Mouse (Mus musculus): ENCODE results near the gene Tmem63b. TPM values are rescaled to one million over a fixed set of nuclear protein-coding genes. Genes with fewer than 3 reads are reported as not detected.

The Tmem63b gene
- polyA plus RNA-seq, 1 experiment, result 119 TPM

GRCm38 (mm10) chr17:45684667-45685131 is 2.0 kb downstream of the Tmem63b start:
- Histone ChIP-seq H3K4me3 (ENCODE audit: control insufficient read depth, insufficient read depth, low read length) (peak overlapping the region; percentile 78), H3K4me1 (replicated peaks; ENCODE audit: control insufficient read depth, insufficient read depth, low read length) (peaks cover 16% of the 10 kb centered on the region), H3K27me3 (ENCODE audit: control insufficient read depth, insufficient read depth, low read length) (no peaks in the 10 kb centered on the region), H3K36me3 (ENCODE audit: control insufficient read depth, insufficient read depth, low read length) (no peaks in the 10 kb centered on the region), H3K27ac (ENCODE audit: control insufficient read depth, insufficient read depth, low read length) (no peak overlapping the region)
- TF ChIP-seq POLR2A (IDR thresholded peaks at IDR 0.05; ENCODE audit: control insufficient read depth, extremely low read depth, insufficient read depth, low read length, poor library complexity), result no peak
- no peak for TF ChIP-seq CTCF (IDR thresholded peaks at IDR 0.05; ENCODE audit: borderline replicate concordance, control insufficient read depth, extremely low read depth, insufficient read depth, low read length, poor library complexity)
- WGBS, result 71% methylated on average over 14 of the region's 14 CpGs
- DNase-seq, result peak; percentile 11

GRCm38 (mm10) chr17:45682843-45683242 is 3.9 kb downstream of the Tmem63b start:
- DNase-seq, result no peak
- Histone ChIP-seq H3K4me3 (ENCODE audit: control insufficient read depth, insufficient read depth, low read length) (no peak overlapping the region), H3K27me3 (ENCODE audit: control insufficient read depth, insufficient read depth, low read length) (no peaks in the 10 kb centered on the region), H3K4me1 (replicated peaks; ENCODE audit: control insufficient read depth, insufficient read depth, low read length) (peaks cover 16% of the 10 kb centered on the region), H3K27ac (ENCODE audit: control insufficient read depth, insufficient read depth, low read length) (no peak overlapping the region), H3K36me3 (ENCODE audit: control insufficient read depth, insufficient read depth, low read length) (no peaks in the 10 kb centered on the region)
- no peak for TF ChIP-seq CTCF (IDR thresholded peaks at IDR 0.05; ENCODE audit: borderline replicate concordance, control insufficient read depth, extremely low read depth, insufficient read depth, low read length, poor library complexity)
- TF ChIP-seq POLR2A (IDR thresholded peaks at IDR 0.05; ENCODE audit: control insufficient read depth, extremely low read depth, insufficient read depth, low read length, poor library complexity), result no peak
- whole genome bisulfite sequencing, result 78% methylated on average over 4 of the region's 4 CpGs

GRCm38 (mm10) chr17:45681588-45681987 is 5.1 kb downstream of the Tmem63b start:
- TF ChIP-seq CTCF (IDR thresholded peaks at IDR 0.05; ENCODE audit: borderline replicate concordance, control insufficient read depth, extremely low read depth, insufficient read depth, low read length, poor library complexity), result no peak
- TF ChIP-seq POLR2A (IDR thresholded peaks at IDR 0.05; ENCODE audit: control insufficient read depth, extremely low read depth, insufficient read depth, low read length, poor library complexity), result no peak
- Histone ChIP-seq H3K4me1 (replicated peaks; ENCODE audit: control insufficient read depth, insufficient read depth, low read length) (peaks cover 9% of the 10 kb centered on the region), H3K27ac (ENCODE audit: control insufficient read depth, insufficient read depth, low read length) (no peak overlapping the region), H3K4me3 (ENCODE audit: control insufficient read depth, insufficient read depth, low read length) (no peak overlapping the region), H3K27me3 (ENCODE audit: control insufficient read depth, insufficient read depth, low read length) (no peaks in the 10 kb centered on the region), H3K36me3 (ENCODE audit: control insufficient read depth, insufficient read depth, low read length) (no peaks in the 10 kb centered on the region)
- 100% methylated on average over 1 of the region's 1 CpGs for WGBS
- DNase-seq, result no peak

- Histone ChIP-seq H3K27me3 (ENCODE audit: control insufficient read depth, insufficient read depth, low read length) (no peaks in the 10 kb centered on the region), H3K4me3 (ENCODE audit: control insufficient read depth, insufficient read depth, low read length) (no peak overlapping the region), H3K4me1 (replicated peaks; ENCODE audit: control insufficient read depth, insufficient read depth, low read length) (peaks cover 9% of the 10 kb centered on the region), H3K27ac (ENCODE audit: control insufficient read depth, insufficient read depth, low read length) (no peak overlapping the region), H3K36me3 (ENCODE audit: control insufficient read depth, insufficient read depth, low read length) (no peaks in the 10 kb centered on the region)
- DNase-seq, result no peak
- TF ChIP-seq POLR2A (IDR thresholded peaks at IDR 0.05; ENCODE audit: control insufficient read depth, extremely low read depth, insufficient read depth, low read length, poor library complexity) (no peak), CTCF (IDR thresholded peaks at IDR 0.05; ENCODE audit: borderline replicate concordance, control insufficient read depth, extremely low read depth, insufficient read depth, low read length, poor library complexity) (no peak)
- WGBS, result 81% methylated on average over 8 of the region's 8 CpGs
These were observed 6.2 kb downstream of the Tmem63b start for GRCm38 (mm10) chr17:45680391-45680980.

GRCm38 (mm10) chr17:45678106-45678505 is 8.6 kb downstream of the Tmem63b start:
- no peak overlapping the region for H3K4me3 ChIP-seq (ENCODE audit: control insufficient read depth, insufficient read depth, low read length)
- peak; percentile 76 for DNase-seq
- H3K27me3 ChIP-seq (ENCODE audit: control insufficient read depth, insufficient read depth, low read length), result no peaks in the 10 kb centered on the region
- TF ChIP-seq CTCF (IDR thresholded peaks at IDR 0.05; ENCODE audit: borderline replicate concordance, control insufficient read depth, extremely low read depth, insufficient read depth, low read length, poor library complexity) (peak; percentile 76; the same call in 1 of the 2 replicates), POLR2A (IDR thresholded peaks at IDR 0.05; ENCODE audit: control insufficient read depth, extremely low read depth, insufficient read depth, low read length, poor library complexity) (no peak)
- 47% methylated on average over 7 of the region's 7 CpGs for WGBS
- H3K36me3 ChIP-seq (ENCODE audit: control insufficient read depth, insufficient read depth, low read length), result peaks cover 6% of the 10 kb centered on the region
- H3K4me1 ChIP-seq (replicated peaks; ENCODE audit: control insufficient read depth, insufficient read depth, low read length), result no peaks in the 10 kb centered on the region
- no peak overlapping the region for H3K27ac ChIP-seq (ENCODE audit: control insufficient read depth, insufficient read depth, low read length)

- no peak for TF ChIP-seq CTCF (IDR thresholded peaks at IDR 0.05; ENCODE audit: borderline replicate concordance, control insufficient read depth, extremely low read depth, insufficient read depth, low read length, poor library complexity)
- Histone ChIP-seq H3K36me3 (ENCODE audit: control insufficient read depth, insufficient read depth, low read length) (peaks cover 6% of the 10 kb centered on the region), H3K4me3 (ENCODE audit: control insufficient read depth, insufficient read depth, low read length) (no peak overlapping the region), H3K27ac (ENCODE audit: control insufficient read depth, insufficient read depth, low read length) (no peak overlapping the region), H3K27me3 (ENCODE audit: control insufficient read depth, insufficient read depth, low read length) (no peaks in the 10 kb centered on the region), H3K4me1 (replicated peaks; ENCODE audit: control insufficient read depth, insufficient read depth, low read length) (no peaks in the 10 kb centered on the region)
- 45% methylated on average over 2 of the region's 2 CpGs for WGBS
- DNase-seq, result no peak
These were observed 14.1 kb downstream of the Tmem63b start for GRCm38 (mm10) chr17:45672598-45672997.

GRCm38 (mm10) chr17:45671821-45672220 is 14.9 kb downstream of the Tmem63b start:
- Histone ChIP-seq H3K4me3 (ENCODE audit: control insufficient read depth, insufficient read depth, low read length) (no peak overlapping the region), H3K4me1 (replicated peaks; ENCODE audit: control insufficient read depth, insufficient read depth, low read length) (no peaks in the 10 kb centered on the region), H3K27me3 (ENCODE audit: control insufficient read depth, insufficient read depth, low read length) (no peaks in the 10 kb centered on the region), H3K36me3 (ENCODE audit: control insufficient read depth, insufficient read depth, low read length) (peaks cover 6% of the 10 kb centered on the region), H3K27ac (ENCODE audit: control insufficient read depth, insufficient read depth, low read length) (no peak overlapping the region)
- WGBS, result 98% methylated on average over 1 of the region's 1 CpGs
- no peak for TF ChIP-seq POLR2A (IDR thresholded peaks at IDR 0.05; ENCODE audit: control insufficient read depth, extremely low read depth, insufficient read depth, low read length, poor library complexity)
- no peak for TF ChIP-seq CTCF (IDR thresholded peaks at IDR 0.05; ENCODE audit: borderline replicate concordance, control insufficient read depth, extremely low read depth, insufficient read depth, low read length, poor library complexity)
- no peak for DNase-seq
